Mouse (Mus musculus): Measurements from ENCODE around the gene Tnfrsf17. TPM values are rescaled to one million over a fixed set of nuclear protein-coding genes. Genes with fewer than 3 reads are reported as not detected.
A peak's percentile ranks its signal among the peaks of the same experiment; 100 is the strongest.
"Not testable (repeated sequence)": the region's sequence is repeated elsewhere in the genome, so short reads cannot be mapped to it uniquely, and the experiment has no call there.

Gene Tnfrsf17
- total RNA-seq (2022), result under 1 TPM in 2 of 4 experiments, not detected in 2; 0.53 to 0.78 TPM

DNA sequence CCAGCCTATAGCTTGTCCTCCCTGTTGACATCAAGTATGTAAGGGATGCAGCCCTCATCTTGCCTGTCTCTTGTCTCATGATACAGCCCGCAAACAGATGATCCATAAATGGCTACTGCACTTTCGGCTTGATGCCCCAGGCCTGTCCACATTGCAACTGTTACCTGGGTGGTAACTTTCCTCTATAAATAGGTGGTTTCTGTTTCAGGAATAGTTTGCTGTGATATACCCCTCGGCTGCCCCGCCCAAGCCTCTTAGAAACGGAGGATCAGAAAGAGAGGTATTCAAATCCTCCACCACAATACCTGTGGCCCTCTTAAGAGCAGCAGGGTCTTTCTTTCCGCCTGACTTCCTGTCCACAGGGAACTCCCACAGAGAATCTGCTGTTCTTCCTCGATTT, at the start of gene Tnfrsf17:
Gene Tnfrsf17, plus strand, starts transcription at position 301 of the 400 bp plus-strand sequence.
- no peak for DNase-seq (ENCODE audit: low spot score)

DNA sequence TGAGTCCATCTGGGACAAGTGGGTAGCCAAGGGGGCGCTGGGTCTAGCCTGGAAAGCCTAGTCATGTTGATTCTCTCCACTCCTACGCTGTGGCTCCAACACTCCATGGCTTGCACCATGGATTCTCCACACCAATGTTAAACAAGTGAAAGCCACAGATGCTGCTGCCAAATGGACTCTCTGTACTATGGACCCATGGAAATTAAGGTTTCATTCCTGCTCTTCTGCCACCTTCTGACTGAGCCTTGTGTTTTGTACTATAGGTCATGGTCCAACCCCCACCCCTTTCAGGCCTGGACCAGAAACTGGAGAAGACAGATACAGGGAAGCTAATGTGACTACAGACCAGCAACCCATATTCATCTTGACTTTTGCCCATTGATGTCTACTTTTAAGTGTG, 47.1 kb upstream of the Tnfrsf17 start:
- no peak for DNase-seq (ENCODE audit: low spot score)

DNA sequence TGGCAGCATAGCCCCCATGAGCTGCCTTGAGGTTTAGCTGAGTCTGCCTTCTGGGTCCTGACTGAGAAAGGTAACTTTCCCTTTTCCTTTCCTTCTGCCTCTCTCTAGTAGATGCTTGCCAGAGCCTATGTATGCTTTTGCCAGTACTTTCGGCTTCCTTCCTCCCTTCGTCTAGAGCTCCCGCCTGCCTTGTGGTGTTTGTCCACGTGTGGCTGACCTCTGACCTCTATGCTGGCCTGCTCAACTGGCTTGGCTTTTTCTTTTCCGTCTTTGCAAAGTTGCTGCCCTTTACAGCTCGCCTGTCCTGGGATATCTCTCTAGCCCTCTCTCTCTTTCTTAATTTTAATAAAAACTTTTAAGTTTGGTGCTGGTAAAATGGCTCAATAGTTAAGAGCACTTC, 43.8 kb upstream of the Tnfrsf17 start:
- DNase-seq (ENCODE audit: low spot score), result no peak

DNA sequence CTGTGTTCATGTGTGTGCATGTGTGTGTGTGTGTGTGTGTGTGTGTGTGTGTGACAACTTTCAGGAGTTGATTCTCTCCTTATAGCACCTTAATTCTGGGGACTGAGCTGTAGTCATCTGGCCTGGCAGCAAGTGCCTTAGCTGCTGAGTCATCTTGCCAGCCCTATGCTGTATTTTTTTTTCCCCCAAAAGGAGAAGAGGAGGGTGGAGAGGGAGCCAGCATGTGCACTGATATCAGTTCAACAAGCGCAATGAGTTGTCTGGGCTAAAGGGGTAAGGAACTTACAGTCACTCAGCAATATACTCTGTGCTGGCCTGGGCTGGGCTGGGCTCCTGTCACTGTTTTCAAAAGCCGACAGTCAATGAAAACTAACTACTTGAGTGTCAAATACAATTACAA, 43.0 kb upstream of the Tnfrsf17 start:
- DNase-seq (ENCODE audit: low spot score), result no peak

DNA sequence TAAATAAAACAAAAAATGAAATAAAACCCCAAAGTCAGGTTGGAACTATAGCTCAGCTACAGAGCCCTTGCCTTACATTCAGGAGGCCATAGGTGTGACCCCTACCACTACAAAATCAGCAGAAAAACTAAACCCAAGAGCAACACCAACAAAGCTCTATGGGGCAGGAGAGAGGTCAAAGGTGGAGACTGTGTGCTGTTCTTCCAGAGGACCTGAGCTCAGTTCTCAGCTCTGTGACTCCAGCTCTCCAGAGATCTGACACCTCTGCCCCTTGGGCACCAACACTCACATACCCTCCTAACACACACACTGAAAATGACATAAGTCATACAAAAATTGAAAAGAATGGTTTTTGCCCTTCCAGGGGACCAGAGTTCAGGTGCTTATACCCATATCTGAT, 42.5 kb upstream of the Tnfrsf17 start:
- DNase-seq (ENCODE audit: low spot score), result no peak

DNA sequence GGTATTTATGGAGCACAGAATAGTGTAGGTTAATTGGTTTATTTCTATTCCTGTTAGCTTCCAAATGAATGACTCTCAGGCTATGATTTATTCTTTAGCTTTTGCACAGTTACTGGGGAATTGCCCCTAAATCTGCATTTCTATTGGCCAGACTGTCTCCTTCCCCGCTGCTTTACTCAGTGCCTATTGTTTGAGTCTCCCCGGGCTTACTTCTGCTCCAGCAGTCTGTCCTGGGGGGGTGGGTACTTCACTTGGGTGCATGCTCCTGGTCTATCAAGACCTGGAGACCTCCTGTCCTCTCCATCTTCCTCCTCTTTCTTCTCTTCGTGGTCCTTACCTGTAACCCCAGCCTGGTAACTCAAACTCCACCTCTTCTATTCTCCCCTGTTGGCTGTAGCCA, 36.7 kb upstream of the Tnfrsf17 start:
- DNase-seq (ENCODE audit: low spot score), result no peak

DNA sequence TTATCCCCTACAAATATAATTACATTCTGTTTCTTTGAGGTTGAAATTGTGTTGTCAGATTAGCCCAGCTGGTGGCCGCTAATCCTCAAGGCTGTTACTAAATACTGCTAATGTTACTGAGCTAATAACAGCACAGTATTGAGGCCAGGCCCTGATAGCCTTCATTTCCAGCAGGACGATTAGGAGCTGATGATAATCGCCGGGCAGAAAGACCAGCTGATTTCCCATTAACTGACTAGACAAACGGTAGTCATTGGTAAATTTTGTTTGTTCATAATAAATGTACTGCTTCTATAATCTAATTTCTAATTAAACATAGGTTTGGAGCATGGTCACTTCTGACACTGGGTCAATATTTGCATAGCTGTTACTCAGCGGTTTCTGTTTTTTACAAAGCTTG, 34.8 kb upstream of the Tnfrsf17 start:
- DNase-seq (ENCODE audit: low spot score), result no peak

DNA sequence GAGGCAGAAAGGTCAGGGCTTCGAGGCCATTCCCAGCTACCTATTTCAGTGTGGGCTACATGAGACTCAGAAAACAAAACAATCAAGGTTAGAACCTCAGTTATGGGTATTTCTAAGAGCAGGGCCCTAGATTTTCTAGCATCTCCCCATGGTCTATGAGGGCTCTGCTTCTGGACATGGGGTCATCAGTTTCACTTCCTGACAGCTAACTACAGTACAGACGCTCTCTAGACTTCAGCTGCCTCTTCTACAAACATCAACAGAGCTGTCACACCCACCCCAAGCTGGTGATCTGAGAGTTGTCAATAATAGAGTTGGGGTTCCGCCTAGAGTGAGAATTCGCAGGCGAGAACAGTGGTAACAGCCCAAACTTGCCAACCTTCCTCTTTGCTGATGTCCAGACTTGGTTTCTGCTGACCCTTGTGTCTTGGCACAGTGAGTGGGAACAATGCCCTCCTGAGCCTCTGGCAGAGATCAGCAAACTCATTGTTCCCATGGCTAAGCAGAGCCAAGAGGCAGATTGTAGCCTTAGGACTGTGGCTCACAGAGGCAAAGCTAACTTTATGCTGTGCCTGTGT, 30.9 kb upstream of the Tnfrsf17 start:
- DNase-seq (ENCODE audit: low spot score), result peak; percentile 13

DNA sequence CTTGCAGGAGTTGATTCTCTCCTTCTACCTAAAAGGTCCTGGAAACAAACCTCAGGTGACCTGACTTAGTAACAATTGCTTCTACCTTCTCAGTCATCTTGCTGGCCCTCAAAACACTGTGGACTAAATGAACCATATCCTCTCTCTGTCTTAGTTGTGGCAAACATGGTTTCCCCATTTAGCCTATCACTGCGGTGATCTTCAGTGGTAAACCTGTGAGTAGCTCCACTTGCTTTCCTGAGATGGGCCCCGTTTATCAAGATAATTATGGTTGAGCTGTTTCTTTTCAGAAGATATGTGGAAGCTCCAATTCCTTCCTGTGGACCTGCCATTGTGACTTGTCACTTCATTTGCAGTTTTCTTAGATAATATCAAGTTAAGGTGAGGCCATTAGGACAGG, 28.7 kb upstream of the Tnfrsf17 start:
- no peak for DNase-seq (ENCODE audit: low spot score)

DNA sequence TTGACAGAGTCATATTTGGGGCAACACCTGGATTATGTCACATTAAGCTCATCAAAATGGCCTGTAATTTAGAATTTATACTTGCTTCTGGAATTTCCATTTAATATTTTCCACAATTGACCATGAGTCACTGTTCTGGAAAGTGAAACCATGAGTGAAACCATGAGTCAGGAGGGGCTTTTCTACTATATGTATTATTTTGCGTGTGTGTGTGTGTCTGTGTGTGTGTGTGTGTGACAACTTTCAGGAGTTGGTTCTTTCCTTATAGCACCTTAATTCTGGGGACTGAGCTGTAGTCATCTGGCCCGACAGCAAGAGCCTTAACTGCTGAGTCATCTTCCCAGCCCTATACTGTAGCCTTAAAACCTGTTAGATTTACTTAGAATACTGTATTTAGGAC, 27.7 kb upstream of the Tnfrsf17 start:
- DNase-seq (ENCODE audit: low spot score), result no peak

DNA sequence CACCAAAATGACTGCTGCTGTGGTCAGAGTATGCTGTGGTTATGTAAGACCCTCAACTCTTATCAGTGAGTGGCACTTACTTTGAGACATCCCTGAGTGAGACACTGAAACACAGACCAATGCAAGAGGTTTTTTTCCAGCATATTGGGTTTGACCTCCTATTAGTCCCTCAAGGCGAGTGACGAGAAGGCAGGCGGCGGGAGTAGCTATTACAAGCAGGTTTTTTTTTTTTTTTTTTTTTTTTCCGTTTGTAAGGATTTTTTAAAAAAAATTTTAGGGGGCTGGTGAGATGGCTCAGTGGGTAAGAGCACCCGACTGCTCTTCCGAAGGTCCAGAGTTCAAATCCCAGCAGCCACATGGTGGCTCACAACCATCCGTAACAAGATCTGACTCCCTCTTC, 24.7 kb upstream of the Tnfrsf17 start:
- DNase-seq (ENCODE audit: low spot score), result not testable (repeated sequence)

DNA sequence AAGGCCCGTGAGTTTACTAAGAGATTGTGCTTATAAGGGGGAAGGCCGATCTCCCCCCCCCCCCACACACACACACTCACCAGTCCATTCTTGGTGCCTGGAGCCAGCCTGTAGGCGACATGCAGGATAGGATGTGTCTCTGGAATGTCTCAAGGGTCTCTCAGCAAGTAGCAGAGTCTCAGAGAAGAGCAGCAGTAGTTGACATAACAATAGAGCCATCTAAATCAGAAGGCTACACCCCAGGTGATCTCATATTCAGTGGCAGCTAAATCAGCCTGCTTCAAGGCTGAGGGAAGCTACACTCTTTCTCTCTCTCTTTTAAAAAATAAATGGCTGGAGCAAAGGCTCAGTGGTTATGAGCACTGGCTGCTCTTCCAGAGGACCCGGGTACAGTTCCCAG, 18.0 kb upstream of the Tnfrsf17 start:
- not testable (repeated sequence) for DNase-seq (ENCODE audit: low spot score)

DNA sequence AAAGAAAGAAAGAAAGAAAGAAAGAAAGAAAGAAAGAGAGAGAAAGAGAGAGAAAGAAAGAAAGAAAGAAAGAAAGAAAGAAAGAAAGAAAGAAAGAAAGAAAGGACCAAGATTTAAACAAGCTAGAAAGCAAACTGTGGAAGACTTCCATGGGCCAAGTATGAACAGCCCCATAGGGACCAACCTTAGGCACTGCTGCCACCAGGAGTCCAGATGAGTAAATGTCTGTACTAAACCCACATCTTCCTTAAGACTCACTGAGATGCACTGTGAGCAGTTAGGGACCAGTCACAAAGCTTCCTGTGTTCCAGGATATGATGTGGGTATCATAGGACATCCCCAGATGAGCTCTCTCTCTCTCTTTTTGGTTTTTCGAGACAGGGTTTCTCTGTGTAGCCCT, 15.9 kb upstream of the Tnfrsf17 start:
- DNase-seq (ENCODE audit: low spot score), result not testable (repeated sequence)

DNA sequence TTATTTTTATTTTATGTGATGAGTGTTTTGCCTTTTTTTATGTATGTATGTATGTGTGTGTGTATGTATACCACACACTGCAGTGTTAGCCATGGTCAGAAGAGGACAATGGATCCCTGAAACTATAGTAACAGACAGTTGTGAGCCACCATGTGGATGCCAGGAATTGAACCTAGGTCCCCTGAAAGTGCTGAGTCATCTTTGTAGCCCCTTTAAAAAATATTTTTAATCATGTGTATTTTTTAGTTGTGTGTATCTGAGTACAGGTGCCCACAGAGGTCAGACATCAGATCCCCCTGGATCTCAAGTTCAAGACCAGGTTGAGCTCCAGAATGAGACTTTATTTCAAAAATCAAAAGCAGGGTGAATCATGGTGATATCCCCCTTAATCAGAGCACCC, 9.9 kb upstream of the Tnfrsf17 start:
- no peak for DNase-seq (ENCODE audit: low spot score)

DNA sequence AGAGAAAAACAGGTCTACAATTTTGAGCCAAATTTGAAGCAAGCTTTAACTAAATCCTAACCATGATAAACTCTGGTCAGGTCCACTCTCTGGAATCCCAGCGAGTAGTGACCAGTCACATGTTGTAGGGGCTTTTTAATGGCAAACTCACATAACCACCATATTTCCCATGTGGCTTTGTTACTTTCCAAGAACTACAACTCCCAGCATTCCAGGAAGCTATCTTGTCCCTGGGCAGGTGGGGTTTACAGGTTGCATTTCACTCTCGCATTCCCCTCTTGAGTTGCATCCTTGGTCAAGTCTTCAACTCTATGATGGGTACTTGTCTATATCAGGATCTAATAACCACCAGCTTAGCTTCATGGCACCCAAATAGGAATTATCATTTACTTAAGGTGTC, 8.1 kb upstream of the Tnfrsf17 start:
- no peak for DNase-seq (ENCODE audit: low spot score)

DNA sequence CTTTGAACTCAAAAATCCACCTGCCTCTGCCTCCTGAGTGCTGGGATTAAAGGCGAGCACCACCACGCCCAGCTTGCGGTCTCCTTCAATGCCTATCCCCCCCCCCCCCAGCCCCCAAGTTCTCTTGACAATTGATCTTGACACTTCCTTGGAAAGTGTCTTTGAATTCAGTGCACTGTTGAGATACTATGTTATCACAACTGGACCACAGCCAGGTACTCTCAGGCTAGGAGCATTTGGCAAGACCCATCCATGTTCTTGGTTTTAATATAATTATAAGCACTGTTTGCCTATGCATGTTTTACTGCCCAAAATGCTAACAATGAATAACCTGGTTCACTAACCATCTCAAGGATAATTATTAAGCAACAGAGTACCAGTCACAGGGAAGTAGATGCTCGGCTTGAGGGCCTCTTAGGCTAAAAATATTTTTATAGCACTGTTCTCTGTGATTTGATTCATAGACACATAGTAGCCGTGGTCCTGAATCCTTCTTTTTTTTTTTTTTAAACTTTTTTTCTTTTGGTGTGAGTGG, 2.2 kb downstream of the Tnfrsf17 start:
- DNase-seq (ENCODE audit: low spot score), result no peak

DNA sequence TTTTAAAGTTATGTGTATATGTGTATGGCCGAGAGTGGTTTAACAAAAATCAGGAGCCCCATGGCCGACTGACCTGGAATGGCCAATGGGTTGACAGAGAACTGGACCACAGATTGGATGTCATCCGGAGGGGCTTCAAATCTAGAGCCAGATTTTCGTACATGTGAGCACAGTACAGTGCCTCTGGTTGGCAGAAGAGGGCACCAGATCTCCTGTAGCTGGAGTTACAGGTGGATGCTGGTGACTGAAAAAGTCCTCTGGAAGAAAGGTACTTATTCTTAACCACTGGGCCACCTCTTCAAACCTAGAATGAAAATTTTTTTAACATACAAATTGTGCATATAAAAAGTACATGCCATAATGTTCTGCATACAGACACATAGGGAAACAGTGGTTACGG, 3.1 kb downstream of the Tnfrsf17 start:
- DNase-seq (ENCODE audit: low spot score), result no peak

DNA sequence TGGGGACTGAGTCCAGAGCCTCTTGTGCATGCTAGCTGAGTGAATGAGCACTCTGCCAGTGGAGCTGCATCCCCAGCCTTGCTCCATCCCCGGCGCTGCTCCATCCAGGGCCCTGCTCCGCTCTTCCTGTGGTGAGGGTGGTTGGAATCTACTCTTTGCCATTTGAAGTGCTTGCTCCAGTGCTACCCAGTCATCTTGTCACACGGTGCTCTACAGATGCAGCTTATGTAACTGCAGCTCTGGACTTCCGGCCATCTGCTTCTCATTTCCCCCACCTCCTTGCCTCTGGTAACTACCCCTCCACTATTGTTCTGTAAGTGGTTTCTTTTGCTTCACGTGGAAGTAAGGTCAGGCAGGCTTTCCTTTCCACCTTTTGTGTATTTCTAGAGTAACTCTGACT, 3.7 kb downstream of the Tnfrsf17 start:
- DNase-seq (ENCODE audit: low spot score), result no peak

DNA sequence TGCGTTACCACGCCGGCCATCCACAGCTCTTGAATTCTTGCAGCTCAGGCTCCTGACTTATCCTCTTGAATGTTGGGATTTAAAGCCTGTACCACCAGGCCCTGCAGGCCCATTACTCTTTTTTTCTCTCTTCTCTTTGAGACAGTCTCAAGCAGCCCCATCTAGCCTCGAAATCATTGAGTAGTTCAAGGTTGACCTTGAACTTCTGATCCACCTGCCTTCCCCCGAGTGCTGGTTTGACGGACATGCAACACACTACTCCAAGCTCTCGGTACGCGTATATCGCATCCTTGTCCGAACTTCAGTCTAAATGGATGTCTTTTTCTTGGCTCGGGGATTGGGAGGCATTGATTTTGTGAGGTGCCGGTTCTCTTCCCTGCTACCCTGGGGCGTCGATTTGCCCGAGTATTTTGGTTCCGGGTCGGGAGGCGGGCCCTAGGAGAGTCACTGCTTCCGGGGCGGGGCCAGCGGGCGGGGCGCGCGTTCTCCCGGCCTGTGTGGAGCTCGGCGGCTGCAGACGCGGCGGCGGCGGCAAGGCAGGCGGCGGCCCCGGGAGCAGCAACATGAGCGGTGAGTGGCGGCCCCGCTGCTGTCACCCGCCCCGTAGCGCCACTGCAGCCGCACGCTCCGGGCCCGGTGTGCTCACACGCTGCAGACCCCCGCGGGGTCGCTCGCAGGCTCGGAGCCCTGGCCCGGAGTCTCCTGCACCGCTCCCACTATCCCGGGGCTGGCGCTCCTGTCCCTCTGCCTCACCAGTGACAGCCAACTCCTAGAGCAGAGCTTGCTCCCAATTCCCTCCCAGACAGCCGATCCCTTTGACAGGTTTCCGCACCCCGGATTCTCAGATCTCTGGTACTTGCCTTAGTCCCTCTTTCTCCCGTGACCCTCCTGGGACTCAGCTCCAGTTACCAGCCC, 9.1 kb downstream of the Tnfrsf17 start, which contains the start of gene Snx29:
Gene Snx29, plus strand, starts transcription at position 500 of the 915 bp plus-strand sequence.
- DNase-seq (ENCODE audit: low spot score), result peak; percentile 98

DNA sequence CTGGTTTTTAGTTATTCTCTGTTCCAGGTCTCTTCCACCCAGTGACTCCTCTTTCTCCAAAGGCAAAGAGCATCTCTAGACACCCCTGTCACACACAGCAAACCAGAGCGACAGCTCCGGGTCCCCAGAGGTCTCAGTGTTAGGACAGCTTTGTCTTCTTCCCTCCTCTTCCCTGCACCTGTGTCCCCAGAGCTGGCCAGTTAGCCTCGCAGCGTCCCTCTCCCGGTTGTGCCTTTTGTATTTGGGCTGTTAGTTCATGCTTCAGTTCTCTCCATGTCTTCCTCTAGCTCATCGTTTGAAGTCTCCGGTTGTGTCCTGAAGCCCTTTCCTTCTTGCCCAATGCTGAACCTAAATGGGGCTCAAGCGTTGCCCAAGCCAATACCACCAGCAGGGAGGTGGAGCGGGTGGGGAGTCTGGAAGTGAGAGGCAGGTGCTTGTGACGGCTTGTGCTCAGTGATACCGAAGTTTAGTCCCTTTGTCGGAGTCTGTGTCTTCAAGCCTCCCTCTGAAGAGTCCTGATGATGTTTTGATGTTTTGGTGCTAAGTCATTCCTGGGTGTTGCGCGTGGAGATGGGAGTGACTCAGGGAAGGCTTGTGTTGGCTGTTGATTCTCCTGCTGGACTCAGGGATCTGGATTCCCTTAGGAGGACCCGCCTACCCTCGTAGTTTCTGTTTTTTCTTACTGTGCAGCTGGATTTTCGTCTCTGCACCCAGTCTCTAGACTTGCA, 9.9 kb downstream of the Tnfrsf17 start:
- no peak for DNase-seq (ENCODE audit: low spot score)

DNA sequence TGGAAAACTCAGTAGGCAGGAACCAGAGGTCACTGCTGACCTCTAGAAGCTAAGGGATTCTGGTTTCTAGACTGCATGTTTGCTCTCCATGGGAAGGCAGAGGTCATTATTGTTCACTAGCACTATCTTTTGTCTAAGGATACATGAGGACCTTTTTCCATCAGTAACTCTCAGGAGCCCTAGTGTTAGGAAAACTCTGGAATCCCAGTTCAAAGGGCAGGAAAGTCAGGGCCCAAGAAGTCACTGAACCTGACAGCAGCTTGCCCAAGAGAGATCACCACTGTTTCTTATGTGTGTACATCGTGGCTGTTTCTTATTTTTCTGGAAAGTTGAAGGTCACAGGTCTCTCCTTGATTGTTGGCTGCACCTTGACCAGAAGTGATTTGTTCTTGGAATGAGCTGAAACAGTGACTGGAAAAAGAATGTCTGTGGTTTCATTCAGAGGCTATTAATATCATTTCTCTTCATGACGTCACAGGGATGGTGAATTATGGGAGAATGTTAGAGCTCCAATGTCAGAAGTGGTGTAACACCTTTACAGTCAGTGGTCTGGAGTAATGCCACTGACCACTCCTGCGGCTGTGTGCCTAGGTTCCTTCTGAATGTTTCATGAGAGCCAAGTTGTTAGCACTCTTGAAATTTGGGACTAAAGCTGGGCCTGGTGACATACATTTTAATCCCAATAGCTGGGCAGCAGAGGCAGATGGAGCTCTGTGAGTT, 16.6 kb downstream of the Tnfrsf17 start:
- DNase-seq (ENCODE audit: low spot score), result no peak

DNA sequence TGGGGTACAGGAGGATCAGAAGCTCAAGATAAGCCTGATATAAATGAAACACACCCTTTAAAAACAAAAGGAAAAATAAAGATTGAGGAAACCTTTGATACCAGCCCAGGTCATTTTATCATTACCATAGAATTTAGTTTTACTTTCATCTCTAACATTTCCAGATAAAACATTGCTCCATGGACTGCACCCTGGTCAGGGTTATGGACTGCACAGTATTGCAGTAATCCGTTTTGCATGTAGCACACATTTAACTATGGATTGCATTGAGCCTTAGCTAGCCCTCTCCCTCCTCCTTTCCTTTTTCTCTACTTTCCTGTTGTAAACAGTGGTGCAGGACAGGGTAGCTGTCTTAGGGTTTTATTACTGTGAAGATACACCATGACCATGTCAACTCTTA, 17.4 kb downstream of the Tnfrsf17 start:
- DNase-seq (ENCODE audit: low spot score), result no peak
